Mouse (Mus musculus): ENCODE data around the gene Pard3b. TPM values are rescaled to one million over a fixed set of nuclear protein-coding genes. Genes with fewer than 3 reads are reported as not detected.

The Pard3b gene
- polyA plus RNA-seq, 1 experiment from 2014 or later: 13.8 TPM

DNA sequence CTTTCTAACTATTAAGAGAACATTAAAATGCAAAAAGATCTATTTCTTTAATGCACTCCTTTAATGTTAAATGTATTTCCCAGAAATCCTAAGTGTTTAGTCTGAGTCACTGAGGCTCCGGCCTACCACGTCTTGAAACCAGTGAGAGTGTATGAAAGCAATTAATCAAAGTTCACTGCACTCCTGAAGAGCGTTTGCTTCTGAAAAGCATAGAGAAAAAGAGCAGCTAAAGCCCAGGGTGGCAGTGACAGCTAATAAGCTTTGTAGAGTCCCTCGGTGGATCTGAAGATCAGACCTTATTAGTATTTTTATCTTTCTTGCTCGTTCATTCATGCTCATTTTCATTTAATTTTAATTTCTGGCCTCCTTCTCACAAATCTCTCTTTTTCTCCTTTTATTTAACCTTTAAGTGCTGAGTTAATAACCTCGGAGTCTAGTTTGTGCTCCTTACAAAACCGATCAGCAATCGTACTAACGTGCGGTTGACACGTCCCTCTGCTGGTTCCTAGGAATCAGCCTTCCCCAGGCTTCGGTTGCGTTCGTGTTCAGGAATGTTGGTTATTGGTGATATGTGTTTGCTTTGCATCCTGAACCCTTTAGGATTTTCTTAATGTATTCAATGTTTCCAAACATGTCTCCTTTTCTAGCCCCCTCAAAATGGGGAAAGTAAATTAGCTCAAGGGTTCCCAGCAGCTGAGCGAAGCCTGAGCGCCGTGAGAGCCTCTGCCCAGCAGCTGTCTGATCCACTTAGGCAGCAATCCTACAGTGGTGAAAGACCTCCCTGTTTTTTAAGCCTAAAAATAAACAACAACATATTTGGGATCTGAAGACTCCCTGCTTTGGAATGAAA, 790.9 kb downstream of the Pard3b start:
- WGBS: 65% methylated on average over 17 of the region's 17 CpGs
- no peaks in the 10 kb centered on the region for H3K4me1 ChIP-seq (replicated peaks; ENCODE audit: control insufficient read depth, insufficient read depth)
- H3K4me2 ChIP-seq (replicated peaks; ENCODE audit: low read depth): no peak overlapping the region
- no peak for ATAC-seq (ENCODE audit: low FRiP score, low TSS enrichment)
- no peak for DNase-seq (ENCODE audit: low spot score)
- H3K27ac ChIP-seq (replicated peaks): no peak overlapping the region
- H3K9me3 ChIP-seq (ENCODE audit: control insufficient read depth, low read length): no peaks in the 10 kb centered on the region
- H3K27me3 ChIP-seq (ENCODE audit: control insufficient read depth, insufficient read depth, low read length): no peaks in the 10 kb centered on the region
- no peaks in the 10 kb centered on the region for H3K36me3 ChIP-seq (ENCODE audit: control insufficient read depth, insufficient read depth, low read length)
- no peak overlapping the region for H3K9ac ChIP-seq (ENCODE audit: low read length)
- TF ChIP-seq CTCF (IDR thresholded peaks at IDR 0.05; ENCODE audit: low read depth) (no peak), EP300 (optimal IDR thresholded peaks at IDR 0.05) (no peak)
- no peak overlapping the region for H3K4me3 ChIP-seq (ENCODE audit: low read depth, low read length)

DNA sequence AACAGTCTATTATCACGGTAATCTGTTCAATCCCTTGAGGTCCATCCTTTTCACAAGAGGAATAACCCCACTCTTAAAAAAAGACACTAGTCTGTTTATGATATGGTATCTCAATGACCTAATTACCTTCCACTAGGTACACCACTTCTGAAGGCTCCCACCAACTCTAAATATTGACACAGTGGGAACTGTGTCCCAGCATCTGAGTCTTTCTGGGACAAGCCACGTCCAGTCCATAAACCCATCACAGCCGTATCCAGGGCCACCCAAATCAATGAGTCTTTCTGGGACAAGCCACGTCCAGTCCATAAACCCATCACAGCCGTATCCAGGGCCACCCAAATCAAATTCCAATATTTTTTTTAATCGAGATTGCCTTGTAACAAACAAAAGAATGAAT, 792.4 kb downstream of the Pard3b start:
- no peak overlapping the region for H3K9ac ChIP-seq (ENCODE audit: low read length)
- H3K9me3 ChIP-seq (ENCODE audit: control insufficient read depth, low read length): no peaks in the 10 kb centered on the region
- no peak for TF ChIP-seq EP300 (optimal IDR thresholded peaks at IDR 0.05)
- ATAC-seq (ENCODE audit: low FRiP score, low TSS enrichment) (no peak), DNase-seq (ENCODE audit: low spot score) (no peak)
- H3K36me3 ChIP-seq (ENCODE audit: control insufficient read depth, insufficient read depth, low read length): no peaks in the 10 kb centered on the region
- H3K4me1 ChIP-seq (replicated peaks; ENCODE audit: control insufficient read depth, insufficient read depth): no peaks in the 10 kb centered on the region
- H3K27me3 ChIP-seq (ENCODE audit: control insufficient read depth, insufficient read depth, low read length): no peaks in the 10 kb centered on the region
- WGBS: 77% methylated on average over 6 of the region's 6 CpGs
- H3K27ac ChIP-seq (replicated peaks): no peak overlapping the region
- H3K4me2 ChIP-seq (replicated peaks; ENCODE audit: low read depth): no peak overlapping the region
- H3K4me3 ChIP-seq (ENCODE audit: low read depth, low read length): no peak overlapping the region

DNA sequence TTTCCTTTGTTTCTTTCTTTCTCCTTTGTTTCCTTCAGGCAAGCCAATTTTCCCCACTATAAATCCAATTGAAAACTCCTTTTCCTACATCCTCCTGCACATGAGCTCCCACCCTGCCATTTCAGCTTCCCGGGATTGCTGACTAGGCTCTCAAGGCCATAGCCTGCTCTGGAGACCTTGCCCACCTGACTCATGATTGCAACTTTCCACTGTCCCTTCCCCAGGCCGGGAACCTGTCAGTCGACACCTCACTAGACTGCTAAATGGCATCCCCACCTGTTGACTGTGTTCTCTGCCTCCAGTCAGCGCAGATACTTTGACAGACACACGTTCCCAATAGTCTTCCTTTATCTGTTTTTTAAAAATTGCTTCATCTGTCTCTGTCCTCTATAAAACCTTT, 795.3 kb downstream of the Pard3b start:
- Histone ChIP-seq H3K27ac (replicated peaks) (no peak overlapping the region), H3K9me3 (ENCODE audit: control insufficient read depth, low read length) (no peaks in the 10 kb centered on the region), H3K27me3 (ENCODE audit: control insufficient read depth, insufficient read depth, low read length) (no peaks in the 10 kb centered on the region), H3K4me1 (replicated peaks; ENCODE audit: control insufficient read depth, insufficient read depth) (no peaks in the 10 kb centered on the region), H3K4me2 (replicated peaks; ENCODE audit: low read depth) (no peak overlapping the region), H3K36me3 (ENCODE audit: control insufficient read depth, insufficient read depth, low read length) (no peaks in the 10 kb centered on the region), H3K9ac (ENCODE audit: low read length) (no peak overlapping the region), H3K4me3 (ENCODE audit: low read depth, low read length) (no peak overlapping the region)
- TF ChIP-seq CTCF (IDR thresholded peaks at IDR 0.05; ENCODE audit: low read depth) (no peak), EP300 (optimal IDR thresholded peaks at IDR 0.05) (no peak)
- WGBS: 84% methylated on average over 5 of the region's 5 CpGs
- ATAC-seq (ENCODE audit: low FRiP score, low TSS enrichment): no peak
- no peak for DNase-seq (ENCODE audit: low spot score)

DNA sequence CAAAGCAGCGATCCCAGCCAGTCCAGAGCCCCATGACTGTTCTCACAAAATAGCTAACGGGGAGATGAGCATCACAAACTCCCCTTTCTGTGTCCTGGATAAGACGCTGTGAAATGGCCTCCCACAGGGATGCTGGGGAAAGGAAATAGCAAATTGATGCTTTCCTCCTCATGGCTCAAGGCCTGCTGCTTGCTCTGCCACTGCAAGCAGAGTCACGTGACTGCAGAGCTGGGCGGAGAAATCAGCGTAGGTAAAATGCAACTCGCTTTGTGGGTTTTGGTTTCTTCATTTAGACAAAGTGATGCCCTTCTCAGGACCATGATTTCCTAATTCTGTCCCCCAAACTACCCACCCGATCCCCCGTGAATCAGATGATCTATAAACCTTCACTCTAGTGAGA, 797.2 kb downstream of the Pard3b start:
- Histone ChIP-seq H3K27me3 (ENCODE audit: control insufficient read depth, insufficient read depth, low read length) (no peaks in the 10 kb centered on the region), H3K4me1 (replicated peaks; ENCODE audit: control insufficient read depth, insufficient read depth) (no peaks in the 10 kb centered on the region), H3K36me3 (ENCODE audit: control insufficient read depth, insufficient read depth, low read length) (no peaks in the 10 kb centered on the region), H3K4me2 (replicated peaks; ENCODE audit: low read depth) (no peak overlapping the region), H3K9ac (ENCODE audit: low read length) (no peak overlapping the region), H3K4me3 (ENCODE audit: low read depth, low read length) (no peak overlapping the region), H3K9me3 (ENCODE audit: control insufficient read depth, low read length) (no peaks in the 10 kb centered on the region), H3K27ac (replicated peaks) (no peak overlapping the region)
- TF ChIP-seq EP300 (optimal IDR thresholded peaks at IDR 0.05) (no peak), CTCF (IDR thresholded peaks at IDR 0.05; ENCODE audit: low read depth) (no peak)
- 65% methylated on average over 9 of the region's 9 CpGs for WGBS
- no peak for ATAC-seq (ENCODE audit: low FRiP score, low TSS enrichment)
- DNase-seq (ENCODE audit: low spot score): no peak

DNA sequence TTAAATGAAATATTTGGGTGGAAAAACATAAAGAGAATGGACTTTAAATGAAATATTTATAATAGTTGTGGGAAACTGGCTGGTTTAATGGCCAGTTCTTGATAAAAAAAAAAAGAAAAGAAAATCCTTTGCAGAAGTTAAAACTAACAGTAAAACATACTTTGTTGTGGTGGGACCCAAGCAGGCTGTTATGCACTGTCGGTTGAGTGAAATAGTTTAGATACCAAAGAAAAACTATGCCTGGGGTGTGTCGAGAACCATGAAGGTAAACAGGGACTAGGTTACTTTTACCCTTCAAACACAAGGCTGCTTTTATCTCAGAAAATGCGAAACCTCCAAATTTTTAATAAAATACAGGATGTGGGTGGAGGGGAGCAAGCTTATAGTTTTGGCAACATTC, 797.7 kb downstream of the Pard3b start:
- Histone ChIP-seq H3K27me3 (ENCODE audit: control insufficient read depth, insufficient read depth, low read length) (no peaks in the 10 kb centered on the region), H3K9ac (ENCODE audit: low read length) (no peak overlapping the region), H3K36me3 (ENCODE audit: control insufficient read depth, insufficient read depth, low read length) (no peaks in the 10 kb centered on the region), H3K27ac (replicated peaks) (no peak overlapping the region), H3K9me3 (ENCODE audit: control insufficient read depth, low read length) (no peaks in the 10 kb centered on the region), H3K4me1 (replicated peaks; ENCODE audit: control insufficient read depth, insufficient read depth) (no peaks in the 10 kb centered on the region), H3K4me3 (ENCODE audit: low read depth, low read length) (no peak overlapping the region), H3K4me2 (replicated peaks; ENCODE audit: low read depth) (no peak overlapping the region)
- TF ChIP-seq EP300 (optimal IDR thresholded peaks at IDR 0.05): no peak
- no peak for TF ChIP-seq CTCF (IDR thresholded peaks at IDR 0.05; ENCODE audit: low read depth)
- DNase-seq (ENCODE audit: low spot score) (no peak), ATAC-seq (ENCODE audit: low FRiP score, low TSS enrichment) (no peak)
- WGBS: 60% methylated on average over 3 of the region's 3 CpGs

DNA sequence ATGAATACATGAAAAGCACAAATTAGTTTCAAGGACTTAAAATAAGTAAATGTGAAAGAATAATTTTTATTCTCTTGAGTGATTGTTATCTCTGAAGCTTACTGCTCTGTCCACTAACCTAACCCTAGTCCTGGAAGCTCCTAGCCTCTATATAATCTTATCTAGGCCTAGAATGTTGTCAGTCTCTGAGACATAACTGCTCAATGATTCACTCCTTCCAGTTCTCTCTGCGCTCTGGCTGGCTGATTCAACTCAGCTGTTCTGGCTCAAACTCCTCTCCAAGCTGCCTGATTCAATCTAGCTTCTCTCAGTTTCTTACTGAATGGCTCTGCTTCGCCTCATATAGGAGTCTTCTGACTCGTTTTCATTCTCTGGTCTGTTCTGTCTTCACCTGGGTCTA, 798.9 kb downstream of the Pard3b start:
- no peak overlapping the region for H3K4me2 ChIP-seq (replicated peaks; ENCODE audit: low read depth)
- WGBS: 61% methylated on average over 3 of the region's 3 CpGs
- ATAC-seq (ENCODE audit: low FRiP score, low TSS enrichment) (no peak), DNase-seq (ENCODE audit: low spot score) (no peak)
- H3K9ac ChIP-seq (ENCODE audit: low read length): no peak overlapping the region
- TF ChIP-seq EP300 (optimal IDR thresholded peaks at IDR 0.05) (no peak), CTCF (IDR thresholded peaks at IDR 0.05; ENCODE audit: low read depth) (no peak)
- H3K4me1 ChIP-seq (replicated peaks; ENCODE audit: control insufficient read depth, insufficient read depth): no peaks in the 10 kb centered on the region
- H3K36me3 ChIP-seq (ENCODE audit: control insufficient read depth, insufficient read depth, low read length): no peaks in the 10 kb centered on the region
- H3K4me3 ChIP-seq (ENCODE audit: low read depth, low read length): no peak overlapping the region
- no peaks in the 10 kb centered on the region for H3K9me3 ChIP-seq (ENCODE audit: control insufficient read depth, low read length)
- no peaks in the 10 kb centered on the region for H3K27me3 ChIP-seq (ENCODE audit: control insufficient read depth, insufficient read depth, low read length)
- no peak overlapping the region for H3K27ac ChIP-seq (replicated peaks)
